Mouse (Mus musculus) neural tube, embryonic 13.5 days (tissue): Measurements from ENCODE around the gene Enox1. TPM values are rescaled to one million over a fixed set of nuclear protein-coding genes. Genes with fewer than 3 reads are reported as not detected.

ENCODE experiments used
- ATAC-seq: fragments of 200-750 bp; cut with Nextera tagmentation; 2 replicates; pipeline ENCODE4 v1.8.0; 2017; ENCODE audit warnings: low read depth, mild to moderate bottlenecking, moderate TSS enrichment, moderate library complexity
- H3K27ac ChIP-seq: fragments of 300-500 bp; sonication (generic); replicated peaks from 2 replicates; pipeline ENCODE4 v1.5.1; 2015; ENCODE audit warnings: moderate library complexity, mild to moderate bottlenecking, inconsistent platforms
- H3K27me3 ChIP-seq: fragments of 300-500 bp; sonication (generic); 2 replicates; pipeline ENCODE4 v1.6.1; 2015; ENCODE audit warnings: mild to moderate bottlenecking, inconsistent platforms
- H3K36me3 ChIP-seq: fragments of 300-500 bp; sonication (generic); 2 replicates; pipeline ENCODE4 v1.6.1; 2015; ENCODE audit warnings: mild to moderate bottlenecking, inconsistent platforms
- H3K4me1 ChIP-seq: fragments of 300-500 bp; sonication (generic); replicated peaks from 2 replicates; pipeline ENCODE4 v1.6.1; 2015; ENCODE audit warnings: inconsistent platforms
- H3K4me2 ChIP-seq: fragments of 300-500 bp; sonication (generic); 2 replicates; pipeline ENCODE4 v1.6.1; 2015; ENCODE audit warnings: inconsistent platforms, mild to moderate bottlenecking, moderate library complexity
- H3K4me3 ChIP-seq: fragments of 300-500 bp; sonication (generic); 2 replicates; pipeline ENCODE4 v1.5.1; 2015; ENCODE audit warnings: mild to moderate bottlenecking, inconsistent platforms
- H3K9ac ChIP-seq: fragments of 300-500 bp; sonication (generic); 2 replicates; pipeline ENCODE4 v1.6.1; 2015; ENCODE audit warnings: moderate library complexity, mild to moderate bottlenecking, inconsistent platforms
- H3K9me3 ChIP-seq: fragments of 300-500 bp; sonication (generic); 2 replicates; pipeline ENCODE4 v1.6.1; 2016; ENCODE audit warnings: inconsistent platforms
- WGBS: fragments of 180-500 bp; shearing (Covaris S2); methylation state at CpG from one replicate; pipeline ENCODE4 v1.1.7; 2015; 5-methylcytosine and 5-hydroxymethylcytosine counted together
- polyA plus RNA-seq: library from polyadenylated mRNA; unstranded; fragments of >200 nt; fragmentation: Nextera tagmentation; extraction: Ambion mirVana; gene quantifications from 2 replicates; pipeline ENCODE4 v1.2.1, GENCODE M21; 2015

Enox1 gene
- polyA plus RNA-seq, 1 experiment from 2014 or later = 44.9 TPM

DNA sequence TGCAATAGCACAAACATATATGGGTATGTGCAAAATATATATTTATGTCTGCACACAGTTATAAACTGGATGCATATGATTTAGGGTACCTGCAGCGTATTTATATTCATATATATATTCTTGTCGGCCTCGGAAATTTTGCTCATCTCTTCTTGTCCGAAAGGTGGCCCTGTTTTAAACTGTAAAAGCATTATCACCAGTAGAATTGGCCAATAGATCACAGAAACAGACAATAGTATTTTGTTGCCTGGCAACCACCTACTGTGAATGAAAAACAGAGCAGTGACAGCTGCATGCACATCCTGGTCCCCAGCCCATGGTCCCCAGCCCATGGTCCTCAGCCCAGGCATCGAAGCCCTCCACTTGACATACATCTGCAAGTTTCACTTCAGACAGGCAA lies 2.8 kb downstream of the Enox1 start:
- H3K4me1 ChIP-seq = peaks cover 73% of the 10 kb centered on the region

DNA sequence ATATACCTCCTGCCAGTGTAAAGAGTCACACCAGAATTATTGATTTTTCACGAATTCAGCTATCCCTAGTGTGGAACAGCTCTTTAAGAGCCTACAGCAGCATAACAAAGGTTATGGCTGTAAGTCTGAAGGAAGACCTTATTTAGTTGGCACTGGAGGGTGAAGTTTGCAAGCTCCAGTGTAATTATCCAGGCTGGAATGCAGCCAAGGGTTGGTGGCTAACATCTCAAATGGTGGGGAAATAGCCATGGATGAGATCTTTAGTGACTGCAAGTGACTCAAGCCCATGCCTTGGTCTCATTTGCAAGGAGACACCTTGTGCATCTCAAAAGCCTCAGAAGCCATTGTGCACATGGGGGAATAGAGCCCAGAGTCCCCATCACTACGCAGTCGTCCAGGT lies 5.9 kb downstream of the Enox1 start:
- H3K4me2 ChIP-seq = no peak overlapping the region
- peaks cover 64% of the 10 kb centered on the region for H3K4me1 ChIP-seq
- ATAC-seq = no peak
- 0 out of 2 replicates have a peak, but pooled peaks cover 8% of the 10 kb centered on the region for H3K36me3 ChIP-seq
- H3K4me3 ChIP-seq = no peak overlapping the region
- no peak overlapping the region for H3K9ac ChIP-seq
- 74% methylated on average over 3 of the region's 3 CpGs for WGBS
- no peak overlapping the region for H3K27ac ChIP-seq
- no peaks in the 10 kb centered on the region for H3K9me3 ChIP-seq
- H3K27me3 ChIP-seq = no peaks in the 10 kb centered on the region

More for the DNA sequence above, 2.8 kb downstream of the Enox1 start:
- Histone ChIP-seq H3K9me3 (no peaks in the 10 kb centered on the region), H3K4me3 (peak overlapping the region; percentile 78), H3K36me3 (no peaks in the 10 kb centered on the region), H3K9ac (peak overlapping the region; percentile 51), H3K4me2 (peak overlapping the region; percentile 63), H3K27ac (peak overlapping the region; percentile 39), H3K27me3 (no peaks in the 10 kb centered on the region; the same call in 1 of the 2 replicates)
- no peak for ATAC-seq
- 36% methylated on average over 5 of the region's 5 CpGs for WGBS

DNA sequence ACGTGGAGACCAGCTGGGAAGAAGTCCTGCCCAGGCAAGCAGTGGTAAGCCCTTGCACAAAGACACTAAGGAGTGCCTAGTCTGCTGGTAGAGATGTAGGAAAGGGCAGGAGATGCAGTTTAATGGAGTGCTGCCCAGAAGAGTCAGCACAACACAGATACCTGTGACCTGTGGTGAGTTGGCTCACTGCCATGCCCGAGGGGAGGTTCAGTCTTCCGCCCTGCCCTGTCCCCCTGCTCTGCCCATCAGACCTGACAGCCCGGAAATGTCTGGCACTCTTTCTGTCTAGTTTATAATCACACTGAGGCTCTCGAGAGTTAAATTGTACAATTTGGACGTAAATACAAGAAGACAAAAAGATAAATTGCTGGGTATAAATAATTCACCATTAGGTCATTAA lies 7.8 kb downstream of the Enox1 start:
- no peak for ATAC-seq
- no peak overlapping the region for H3K4me2 ChIP-seq
- no peak overlapping the region for H3K9ac ChIP-seq
- H3K36me3 ChIP-seq = peaks cover 13% of the 10 kb centered on the region; the same call in 1 of the 2 replicates
- H3K27me3 ChIP-seq = no peaks in the 10 kb centered on the region
- H3K27ac ChIP-seq = peak overlapping the region; percentile 39; the same call in 1 of the 2 replicates
- 69% methylated on average over 6 of the region's 6 CpGs for WGBS
- H3K4me3 ChIP-seq = no peak overlapping the region
- H3K9me3 ChIP-seq = no peaks in the 10 kb centered on the region
- H3K4me1 ChIP-seq = peaks cover 45% of the 10 kb centered on the region

DNA sequence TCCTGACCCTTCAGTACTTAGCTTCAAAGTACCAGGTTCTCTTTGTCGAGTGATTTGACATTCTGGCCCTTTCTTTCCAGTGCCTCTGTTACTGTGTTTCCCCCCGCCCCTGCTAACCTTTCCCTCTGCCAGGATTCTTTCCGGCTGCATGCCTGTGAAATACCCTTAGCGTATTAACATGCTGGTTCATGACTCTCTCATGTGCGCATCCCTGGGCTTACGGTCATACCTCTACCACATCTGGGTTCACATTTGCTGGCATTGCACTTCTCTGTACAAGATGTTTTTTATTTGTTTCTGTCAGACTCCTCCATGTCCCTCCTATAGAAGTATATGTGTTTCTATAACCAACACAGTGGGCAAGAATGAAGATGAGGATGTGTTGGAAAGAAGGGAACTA lies 11.6 kb downstream of the Enox1 start:
- peaks cover 13% of the 10 kb centered on the region for H3K4me1 ChIP-seq
- WGBS = 93% methylated on average over 6 of the region's 6 CpGs
- H3K9me3 ChIP-seq = no peaks in the 10 kb centered on the region
- no peaks in the 10 kb centered on the region for H3K27me3 ChIP-seq
- H3K9ac ChIP-seq = no peak overlapping the region
- no peak overlapping the region for H3K4me2 ChIP-seq
- no peak overlapping the region for H3K27ac ChIP-seq
- H3K4me3 ChIP-seq = no peak overlapping the region
- H3K36me3 ChIP-seq = peaks cover 23% of the 10 kb centered on the region; the same call in 1 of the 2 replicates
- no peak for ATAC-seq

DNA sequence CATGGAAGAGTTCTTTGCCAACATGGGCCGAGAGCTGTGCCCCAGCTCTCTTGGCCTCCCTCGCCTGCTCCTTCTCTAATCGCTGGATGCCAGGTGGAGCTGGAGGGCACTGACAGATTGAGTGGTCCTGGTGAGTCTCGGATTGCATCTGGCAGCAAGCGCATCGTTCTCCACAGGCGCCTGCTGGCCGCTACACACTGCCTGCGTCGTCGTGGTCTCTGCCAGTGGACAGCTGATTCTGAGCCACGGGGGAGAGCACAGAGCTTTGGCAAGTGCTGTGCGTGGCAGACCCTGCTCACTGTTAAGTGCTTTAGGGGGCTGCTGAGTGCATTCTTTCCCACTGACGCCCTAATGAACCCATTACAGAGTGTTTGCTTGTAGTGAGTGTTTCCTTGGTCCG lies 17.9 kb downstream of the Enox1 start:
- no peaks in the 10 kb centered on the region for H3K9me3 ChIP-seq
- H3K4me1 ChIP-seq = peaks cover 21% of the 10 kb centered on the region
- H3K36me3 ChIP-seq = peaks cover 8% of the 10 kb centered on the region; the same call in 1 of the 2 replicates
- WGBS = 59% methylated on average over 15 of the region's 15 CpGs
- peak; percentile 84 for ATAC-seq
- peak overlapping the region; percentile 71 for H3K27ac ChIP-seq
- no peak overlapping the region for H3K4me2 ChIP-seq
- H3K27me3 ChIP-seq = no peaks in the 10 kb centered on the region
- no peak overlapping the region for H3K9ac ChIP-seq
- H3K4me3 ChIP-seq = no peak overlapping the region

DNA sequence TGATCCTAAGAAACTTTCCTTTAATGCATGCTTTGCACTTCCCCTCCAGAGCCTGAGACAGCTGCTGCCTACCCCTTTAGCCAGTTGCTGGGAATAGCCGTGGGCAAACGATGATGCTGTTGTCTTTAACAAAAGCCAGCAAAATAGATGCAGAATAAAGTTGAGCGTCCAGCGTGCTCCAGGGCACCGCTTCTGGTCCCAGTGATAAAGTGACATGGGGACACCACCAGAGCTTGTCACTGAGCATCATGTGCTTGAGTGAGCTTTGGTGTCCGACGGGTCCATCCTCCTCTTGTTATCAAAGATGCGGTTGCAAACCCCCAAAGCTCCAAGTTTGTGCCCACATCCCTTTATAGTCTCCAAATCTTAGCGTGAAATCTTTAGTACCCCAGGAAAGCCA lies 18.4 kb downstream of the Enox1 start:
- no peaks in the 10 kb centered on the region for H3K9me3 ChIP-seq
- 0 out of 2 replicates have a peak, but pooled peaks cover 6% of the 10 kb centered on the region for H3K36me3 ChIP-seq
- H3K27me3 ChIP-seq = no peaks in the 10 kb centered on the region
- H3K4me1 ChIP-seq = peaks cover 21% of the 10 kb centered on the region
- peak; percentile 55; the same call in 1 of the 2 replicates for ATAC-seq
- peak overlapping the region; percentile 71; the same call in 1 of the 2 replicates for H3K27ac ChIP-seq
- no peak overlapping the region for H3K4me3 ChIP-seq
- WGBS = 80% methylated on average over 9 of the region's 9 CpGs
- no peak overlapping the region for H3K9ac ChIP-seq
- H3K4me2 ChIP-seq = no peak overlapping the region

DNA sequence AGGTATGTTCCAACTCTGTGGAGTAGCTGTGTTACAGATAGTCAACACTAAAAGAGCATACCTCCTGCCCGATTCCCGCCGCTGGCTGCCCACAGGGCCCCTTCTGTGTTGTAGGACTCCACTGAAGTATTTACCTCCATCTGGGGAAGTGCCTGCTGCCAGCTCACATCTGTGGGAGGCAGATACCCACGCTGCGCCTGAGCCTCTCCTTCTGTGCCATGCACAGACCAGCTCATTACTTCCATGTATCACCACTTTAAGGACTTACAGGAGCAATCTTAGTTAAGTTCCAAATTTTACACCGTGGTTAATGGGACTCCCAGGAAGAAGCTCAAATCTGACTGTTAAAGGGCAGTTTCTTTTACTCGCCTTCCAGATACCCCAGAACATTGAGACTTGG lies 23.7 kb downstream of the Enox1 start:
- Histone ChIP-seq H3K27me3 (no peaks in the 10 kb centered on the region), H3K4me1 (peaks cover 18% of the 10 kb centered on the region), H3K27ac (no peak overlapping the region), H3K9me3 (no peaks in the 10 kb centered on the region), H3K36me3 (no peaks in the 10 kb centered on the region), H3K4me3 (no peak overlapping the region), H3K9ac (no peak overlapping the region), H3K4me2 (no peak overlapping the region)
- 76% methylated on average over 7 of the region's 7 CpGs for WGBS
- ATAC-seq = no peak

DNA sequence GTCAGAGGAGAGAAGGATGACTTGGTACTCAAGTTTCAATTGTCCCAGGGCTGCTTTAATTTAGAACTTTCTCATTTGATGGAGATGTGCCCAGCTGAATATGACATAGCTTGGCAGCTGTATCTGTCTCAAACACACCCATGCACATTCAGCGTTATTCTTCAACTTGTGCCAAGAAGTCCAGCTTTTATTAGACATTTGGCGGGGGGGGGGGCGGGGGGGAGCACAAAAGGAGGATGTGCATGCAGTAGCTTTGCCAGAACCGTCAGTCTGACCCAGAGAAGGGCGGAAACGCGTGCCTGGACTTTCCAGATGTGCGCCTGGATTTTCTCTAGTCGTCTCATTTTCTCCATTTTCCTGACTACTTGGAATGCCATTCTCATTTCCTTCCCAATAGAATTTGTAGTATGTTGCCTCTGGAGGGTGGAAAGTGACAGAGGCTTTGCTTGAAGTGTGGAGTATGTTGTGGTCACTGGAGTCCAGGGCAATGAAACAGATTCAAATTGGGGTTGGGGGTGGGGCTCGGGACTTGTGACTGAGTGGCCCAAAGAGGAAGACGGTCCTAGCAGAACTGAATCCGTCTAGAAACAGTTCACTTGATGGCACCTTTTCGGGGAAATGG lies 24.3 kb downstream of the Enox1 start:
- 75% methylated on average over 13 of the region's 13 CpGs for WGBS
- no peaks in the 10 kb centered on the region for H3K27me3 ChIP-seq

DNA sequence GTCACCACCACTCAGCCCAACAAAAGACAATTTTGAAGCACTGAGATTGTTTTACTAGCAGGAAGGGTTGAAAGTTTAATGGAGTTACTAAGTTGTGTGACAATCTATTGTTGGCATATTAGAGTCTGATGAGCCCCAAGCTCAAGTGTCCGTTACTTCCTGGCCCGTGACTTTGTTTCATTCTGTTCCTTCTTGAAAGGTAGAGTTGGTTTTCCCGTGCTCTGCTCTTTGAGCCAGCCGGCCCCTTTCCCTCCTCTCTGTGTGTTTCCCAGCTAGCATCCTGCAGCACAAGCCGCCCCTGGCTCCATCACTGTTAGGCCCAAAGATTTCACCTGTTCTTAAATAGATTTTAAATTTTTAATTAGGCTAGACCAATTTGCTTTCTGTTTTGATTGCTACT lies 26.9 kb downstream of the Enox1 start:
- H3K27ac ChIP-seq = no peak overlapping the region
- H3K27me3 ChIP-seq = no peaks in the 10 kb centered on the region
- H3K9ac ChIP-seq = no peak overlapping the region
- no peak for ATAC-seq
- H3K4me2 ChIP-seq = no peak overlapping the region
- H3K9me3 ChIP-seq = no peaks in the 10 kb centered on the region
- no peak overlapping the region for H3K4me3 ChIP-seq
- peaks cover 20% of the 10 kb centered on the region for H3K4me1 ChIP-seq
- 83% methylated on average over 5 of the region's 5 CpGs for whole genome bisulfite sequencing
- no peaks in the 10 kb centered on the region for H3K36me3 ChIP-seq

More for the DNA sequence above, 24.3 kb downstream of the Enox1 start:
- no peak for ATAC-seq
- no peak overlapping the region for H3K4me2 ChIP-seq
- H3K4me3 ChIP-seq = no peak overlapping the region
- no peak overlapping the region for H3K27ac ChIP-seq
- no peak overlapping the region for H3K9ac ChIP-seq
- H3K36me3 ChIP-seq = no peaks in the 10 kb centered on the region
- H3K9me3 ChIP-seq = no peaks in the 10 kb centered on the region
- H3K4me1 ChIP-seq = peaks cover 14% of the 10 kb centered on the region

DNA sequence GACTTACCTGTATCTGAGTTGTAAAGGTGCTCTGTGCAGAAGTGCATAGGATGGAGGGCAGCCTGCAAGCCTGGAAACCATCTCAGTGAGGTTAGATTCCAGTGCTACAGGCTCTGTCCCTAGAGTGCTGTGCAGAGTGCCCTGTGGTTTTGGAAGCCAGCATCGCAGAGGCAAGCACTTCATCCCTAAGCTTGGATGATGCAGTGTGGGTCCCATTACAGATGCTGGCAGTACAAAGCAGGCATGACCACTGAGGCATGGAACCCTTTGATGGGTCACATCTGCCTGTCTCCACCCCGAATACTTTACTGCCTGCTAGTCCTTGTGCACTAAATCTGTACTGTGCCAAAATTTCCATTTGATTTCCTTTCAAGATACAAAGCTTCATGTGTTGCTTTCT lies 33.6 kb downstream of the Enox1 start:
- Histone ChIP-seq H3K4me2 (no peak overlapping the region), H3K27me3 (no peaks in the 10 kb centered on the region), H3K36me3 (no peaks in the 10 kb centered on the region), H3K9ac (no peak overlapping the region), H3K4me1 (peaks cover 29% of the 10 kb centered on the region), H3K27ac (no peak overlapping the region), H3K9me3 (no peaks in the 10 kb centered on the region), H3K4me3 (no peak overlapping the region)
- ATAC-seq = no peak
- WGBS = 66% methylated on average over 2 of the region's 2 CpGs

DNA sequence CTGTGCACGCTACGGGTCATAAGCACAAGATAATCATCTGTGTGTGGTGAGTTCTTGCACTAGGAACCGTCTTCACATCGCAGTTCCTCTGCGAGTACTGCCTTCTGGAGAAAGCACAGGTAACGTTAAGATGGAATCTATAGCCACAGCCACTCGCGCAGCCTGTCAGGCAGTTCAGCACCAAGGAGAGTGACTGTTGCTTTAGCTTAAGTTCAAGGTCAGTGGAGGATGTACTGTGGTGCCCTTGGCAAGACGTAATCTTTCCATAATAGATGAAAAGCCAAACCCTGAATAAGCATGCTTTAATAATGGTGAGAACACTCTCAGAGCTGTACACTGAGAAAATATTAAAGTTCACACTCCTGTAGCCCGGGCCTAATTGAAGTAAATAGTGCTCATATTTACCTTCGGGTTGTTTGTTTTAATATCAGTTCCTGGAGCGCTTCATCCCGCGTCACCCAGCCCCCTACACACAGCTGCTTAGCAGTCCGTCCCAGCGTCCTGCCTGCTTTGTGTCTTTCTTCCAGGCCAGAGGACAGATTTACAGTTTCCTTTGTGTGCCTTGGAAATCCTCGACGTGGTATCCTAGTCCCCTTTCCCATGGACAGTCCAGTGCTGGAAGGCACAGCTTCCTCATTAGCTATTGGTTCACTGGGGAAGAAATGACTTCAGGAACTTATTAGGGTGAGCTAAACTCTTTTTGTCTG lies 38.9 kb downstream of the Enox1 start:
- 19% methylated on average over 18 of the region's 18 CpGs for WGBS
- H3K36me3 ChIP-seq = no peaks in the 10 kb centered on the region
- peak; percentile 82; the same call in 1 of the 2 replicates for ATAC-seq
- H3K9me3 ChIP-seq = no peaks in the 10 kb centered on the region
- no peak overlapping the region for H3K4me3 ChIP-seq
- peak overlapping the region; percentile 24 for H3K4me2 ChIP-seq
- peak overlapping the region; percentile 69 for H3K27ac ChIP-seq
- H3K27me3 ChIP-seq = no peaks in the 10 kb centered on the region
- H3K9ac ChIP-seq = 0 out of 2 replicates have a peak overlapping the region, but pooled peaks have one; percentile 26
- H3K4me1 ChIP-seq = peaks cover 47% of the 10 kb centered on the region

DNA sequence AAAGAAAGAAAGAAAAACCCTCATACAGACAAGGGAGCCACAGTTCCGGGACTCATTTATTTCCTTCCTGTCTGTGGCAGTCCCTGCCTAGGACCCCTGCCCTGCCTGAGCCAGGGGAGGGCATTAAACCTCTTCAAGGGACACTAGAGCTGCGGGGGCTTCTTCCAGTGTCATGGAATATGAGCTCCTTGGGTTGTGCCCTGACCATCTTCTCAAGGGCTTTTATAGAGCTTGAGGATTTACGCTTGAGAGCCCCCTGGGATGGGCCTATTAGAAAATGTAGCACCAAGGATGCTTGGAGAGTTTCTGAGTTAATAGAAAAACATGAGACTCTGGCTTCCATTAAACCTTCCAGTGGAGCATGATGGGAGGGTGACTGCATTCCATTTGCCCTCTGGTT lies 39.7 kb downstream of the Enox1 start:
- Histone ChIP-seq H3K4me3 (no peak overlapping the region), H3K36me3 (no peaks in the 10 kb centered on the region), H3K4me2 (no peak overlapping the region), H3K9me3 (no peaks in the 10 kb centered on the region), H3K27ac (peak overlapping the region; percentile 69), H3K4me1 (peaks cover 47% of the 10 kb centered on the region), H3K9ac (no peak overlapping the region), H3K27me3 (no peaks in the 10 kb centered on the region)
- WGBS = 38% methylated on average over 3 of the region's 3 CpGs
- no peak for ATAC-seq
